Mouse (Mus musculus): ENCODE data around the gene Ambra1. TPM values are rescaled to one million over a fixed set of nuclear protein-coding genes. Genes with fewer than 3 reads are reported as not detected.

Ambra1 gene
- polyA plus RNA-seq, 1 experiment from 2014 or later, result 16.8 TPM

DNA sequence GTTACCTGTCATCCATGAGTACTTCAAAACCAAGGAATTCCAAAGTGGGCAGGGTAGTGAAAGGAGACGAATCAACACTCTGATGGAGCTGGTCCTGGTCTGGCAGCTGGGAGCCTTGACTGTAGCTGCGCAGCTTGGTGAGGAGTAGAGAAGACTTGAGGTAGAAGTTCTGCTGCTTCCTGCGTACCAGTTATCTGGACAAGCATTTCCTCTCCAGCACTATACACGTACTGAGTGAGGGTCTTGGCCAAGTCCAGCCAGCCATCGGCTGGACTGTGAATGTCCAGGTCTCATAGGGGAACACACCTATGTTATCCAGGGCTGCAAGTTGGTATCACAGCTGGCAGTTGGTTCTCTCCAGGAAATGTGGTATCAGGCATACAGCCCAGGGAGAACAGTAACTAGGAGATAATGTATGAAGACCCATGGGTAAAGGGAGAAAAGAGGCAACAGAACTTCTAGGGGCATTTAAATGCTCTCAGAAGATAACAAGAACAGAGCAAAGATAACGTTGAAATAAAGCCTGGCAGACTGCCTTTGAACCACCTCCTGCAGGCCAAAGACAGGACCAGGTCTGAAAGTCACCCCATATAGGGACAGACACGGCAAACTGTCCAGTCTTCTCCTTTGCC is 186.5 kb downstream of the Ambra1 start:
- Histone ChIP-seq H3K4me2 (ENCODE audit: low read depth, low read length) (no peak overlapping the region), H3K27ac (replicated peaks; ENCODE audit: low read depth, low read length) (no peak overlapping the region), H3K9ac (replicated peaks; ENCODE audit: low read length) (no peak overlapping the region), H3K27me3 (ENCODE audit: control insufficient read depth, insufficient read depth, low read length) (peaks cover 7% of the 10 kb centered on the region; the same call in 1 of the 2 replicates), H3K4me3 (ENCODE audit: low read depth, low read length) (no peak overlapping the region), H3K36me3 (replicated peaks; ENCODE audit: control insufficient read depth, insufficient read depth, low read depth, low read length) (peaks cover 2% of the 10 kb centered on the region), H3K9me3 (replicated peaks; ENCODE audit: control insufficient read depth, low read length) (no peaks in the 10 kb centered on the region), H3K4me1 (ENCODE audit: control insufficient read depth, insufficient read depth, low read length) (no peaks in the 10 kb centered on the region)
- no peak for DNase-seq (ENCODE audit: low spot score)
- 92% methylated on average over 7 of the region's 7 CpGs for WGBS
- ATAC-seq (replicated peaks; ENCODE audit: insufficient number of reproducible peaks, low FRiP score, low TSS enrichment, low read depth), result no peak

DNA sequence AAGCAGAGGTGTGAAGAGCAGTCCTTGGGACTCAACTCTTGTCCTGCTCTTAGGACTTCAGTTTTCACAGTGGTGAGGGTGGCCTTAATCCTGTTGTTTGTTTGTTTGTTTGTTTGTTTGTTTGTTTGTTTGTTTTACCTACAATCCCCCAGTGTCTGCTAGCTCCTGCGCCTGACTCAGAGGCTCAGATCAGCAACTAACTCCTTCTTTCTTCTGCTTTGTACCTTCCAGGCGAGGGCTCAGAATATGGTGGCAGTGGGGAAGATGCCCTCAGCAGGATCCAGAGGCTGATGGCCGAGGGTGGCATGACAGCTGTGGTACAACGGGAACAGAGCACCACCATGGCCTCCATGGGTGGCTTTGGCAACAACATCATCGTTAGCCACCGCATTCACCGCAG is 187.2 kb downstream of the Ambra1 start:
- Histone ChIP-seq H3K9me3 (replicated peaks; ENCODE audit: control insufficient read depth, low read length) (no peaks in the 10 kb centered on the region), H3K4me1 (ENCODE audit: control insufficient read depth, insufficient read depth, low read length) (0 out of 2 replicates have a peak, but pooled peaks cover under 1% of the 10 kb centered on the region), H3K4me3 (ENCODE audit: low read depth, low read length) (no peak overlapping the region), H3K27me3 (ENCODE audit: control insufficient read depth, insufficient read depth, low read length) (peaks cover 12% of the 10 kb centered on the region; the same call in 1 of the 2 replicates), H3K27ac (replicated peaks; ENCODE audit: low read depth, low read length) (no peak overlapping the region), H3K4me2 (ENCODE audit: low read depth, low read length) (no peak overlapping the region), H3K9ac (replicated peaks; ENCODE audit: low read length) (no peak overlapping the region), H3K36me3 (replicated peaks; ENCODE audit: control insufficient read depth, insufficient read depth, low read depth, low read length) (peaks cover 2% of the 10 kb centered on the region)
- DNase-seq (ENCODE audit: low spot score) (no peak), ATAC-seq (replicated peaks; ENCODE audit: insufficient number of reproducible peaks, low FRiP score, low TSS enrichment, low read depth) (no peak)
- 90% methylated on average over 7 of the region's 7 CpGs for WGBS

DNA sequence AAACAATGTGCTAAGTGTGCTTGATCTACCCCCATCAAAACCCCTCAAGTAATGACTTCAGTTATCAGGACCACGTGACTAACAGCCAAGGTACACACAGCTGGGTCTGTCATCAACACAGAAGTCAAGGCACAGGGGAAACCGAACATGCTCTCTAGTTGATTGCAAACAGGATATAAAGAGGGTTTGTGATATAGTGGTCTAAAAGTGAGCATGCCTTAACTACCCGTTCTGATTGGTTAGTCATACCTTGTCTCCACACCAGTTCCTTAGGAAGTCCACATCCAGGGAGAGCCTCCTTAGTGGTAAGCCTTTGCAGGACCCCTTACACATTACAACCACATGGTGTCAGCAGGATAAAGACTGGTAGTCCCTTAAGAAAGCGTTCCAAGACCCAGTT is 190.2 kb downstream of the Ambra1 start:
- DNase-seq (ENCODE audit: low spot score) (no peak), ATAC-seq (replicated peaks; ENCODE audit: insufficient number of reproducible peaks, low FRiP score, low TSS enrichment, low read depth) (no peak)
- WGBS, result 79% methylated on average over 4 of the region's 4 CpGs

DNA sequence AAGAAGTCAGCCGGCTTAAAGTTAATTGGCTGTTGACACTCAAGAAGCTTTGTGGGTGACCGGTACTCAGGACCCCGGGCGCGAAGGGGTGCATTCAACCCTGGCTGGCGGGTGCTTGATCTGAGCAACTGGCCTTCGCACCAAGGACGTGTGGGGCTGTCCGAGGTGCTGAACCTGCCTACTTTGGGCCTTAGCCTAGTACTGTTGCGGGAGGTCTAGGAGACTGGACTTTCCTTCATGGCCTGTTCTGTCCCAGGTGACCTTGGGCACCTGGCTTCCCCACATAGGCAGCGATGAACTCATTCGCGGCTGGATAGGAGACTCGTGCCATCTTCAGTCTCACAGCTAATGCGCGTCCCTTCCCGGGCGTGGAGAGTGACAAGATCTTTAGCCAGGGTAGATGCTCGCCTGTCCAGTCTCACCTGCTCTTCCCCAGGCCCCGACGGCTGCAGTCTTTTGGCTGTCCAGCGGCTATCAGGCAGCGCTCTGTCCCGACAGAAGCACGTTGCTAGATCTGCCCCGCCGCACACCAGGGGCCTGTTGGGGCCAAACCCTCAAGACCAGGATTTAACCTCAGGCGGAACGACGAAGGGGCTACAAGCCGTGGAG is 191.4 kb downstream of the Ambra1 start:
- peak; percentile 77 for DNase-seq (ENCODE audit: low spot score)
- WGBS, result 5% methylated on average over 31 of the region's 31 CpGs
- Histone ChIP-seq H3K27me3 (ENCODE audit: control insufficient read depth, insufficient read depth, low read length) (peaks cover 29% of the 10 kb centered on the region), H3K9ac (replicated peaks; ENCODE audit: low read length) (0 out of 2 replicates have a peak overlapping the region, but pooled peaks have one; percentile 7), H3K4me3 (ENCODE audit: low read depth, low read length) (peak overlapping the region; percentile 55), H3K4me2 (ENCODE audit: low read depth, low read length) (peak overlapping the region; percentile 92), H3K27ac (replicated peaks; ENCODE audit: low read depth, low read length) (no peak overlapping the region), H3K4me1 (ENCODE audit: control insufficient read depth, insufficient read depth, low read length) (peaks cover 7% of the 10 kb centered on the region; the same call in 1 of the 2 replicates), H3K36me3 (replicated peaks; ENCODE audit: control insufficient read depth, insufficient read depth, low read depth, low read length) (peaks cover 2% of the 10 kb centered on the region; the same call in 1 of the 2 replicates), H3K9me3 (replicated peaks; ENCODE audit: control insufficient read depth, low read length) (no peaks in the 10 kb centered on the region)
- peak; percentile 5; the same call in 1 of the 2 replicates for ATAC-seq (replicated peaks; ENCODE audit: insufficient number of reproducible peaks, low FRiP score, low TSS enrichment, low read depth)

More for the DNA sequence above, 190.2 kb downstream of the Ambra1 start:
- H3K27me3 ChIP-seq (ENCODE audit: control insufficient read depth, insufficient read depth, low read length), result peaks cover 29% of the 10 kb centered on the region
- H3K4me1 ChIP-seq (ENCODE audit: control insufficient read depth, insufficient read depth, low read length), result peaks cover 7% of the 10 kb centered on the region; the same call in 1 of the 2 replicates
- H3K36me3 ChIP-seq (replicated peaks; ENCODE audit: control insufficient read depth, insufficient read depth, low read depth, low read length), result peaks cover 2% of the 10 kb centered on the region; the same call in 1 of the 2 replicates
- no peak overlapping the region for H3K27ac ChIP-seq (replicated peaks; ENCODE audit: low read depth, low read length)
- no peak overlapping the region for H3K4me3 ChIP-seq (ENCODE audit: low read depth, low read length)
- H3K4me2 ChIP-seq (ENCODE audit: low read depth, low read length), result no peak overlapping the region
- no peak overlapping the region for H3K9ac ChIP-seq (replicated peaks; ENCODE audit: low read length)
- no peaks in the 10 kb centered on the region for H3K9me3 ChIP-seq (replicated peaks; ENCODE audit: control insufficient read depth, low read length)

DNA sequence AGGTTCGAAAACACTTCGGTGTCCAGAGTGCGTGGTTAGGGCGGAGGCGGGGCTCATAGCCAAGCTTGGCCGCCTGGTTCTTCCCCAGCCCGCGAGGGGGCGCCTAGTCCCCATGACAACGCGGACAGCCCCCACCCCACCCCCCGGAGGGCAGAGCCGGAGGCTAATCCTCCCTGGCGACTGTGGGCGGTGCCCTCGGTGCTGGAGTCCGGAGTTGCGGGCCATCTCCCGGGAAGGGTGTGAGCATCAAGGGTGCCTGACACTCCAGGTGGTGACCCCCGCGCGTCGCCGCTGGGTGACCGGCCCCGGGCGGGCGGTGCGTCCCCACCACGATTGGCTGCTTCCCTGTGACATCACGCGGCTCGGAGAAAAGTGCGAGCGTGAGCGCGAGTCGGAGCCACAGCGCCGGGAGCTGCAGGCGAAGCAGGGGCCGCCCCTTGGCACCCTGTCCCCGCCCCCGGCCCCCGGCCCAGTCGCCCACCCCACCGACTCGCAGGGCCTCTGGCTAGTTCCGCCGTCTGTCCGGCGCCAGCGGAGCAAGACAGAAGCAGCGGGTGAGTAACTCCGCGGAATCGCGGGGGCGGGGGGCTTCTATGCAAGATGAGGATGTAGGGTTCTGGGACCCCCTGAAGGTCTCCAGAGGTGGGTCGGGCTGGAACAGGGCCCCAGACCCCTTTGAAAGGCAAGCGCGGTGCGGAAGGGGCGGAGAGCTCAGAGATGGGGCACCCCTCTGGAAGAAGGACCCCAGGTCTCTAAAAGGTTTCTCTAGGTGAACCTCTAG is 192.0 kb downstream of the Ambra1 start:
- under 1% methylated on average over 61 of the region's 64 CpGs for WGBS
- Histone ChIP-seq H3K9me3 (replicated peaks; ENCODE audit: control insufficient read depth, low read length) (no peaks in the 10 kb centered on the region), H3K4me2 (ENCODE audit: low read depth, low read length) (peak overlapping the region; percentile 92), H3K4me3 (ENCODE audit: low read depth, low read length) (peak overlapping the region; percentile 55), H3K4me1 (ENCODE audit: control insufficient read depth, insufficient read depth, low read length) (peaks cover 7% of the 10 kb centered on the region; the same call in 1 of the 2 replicates), H3K36me3 (replicated peaks; ENCODE audit: control insufficient read depth, insufficient read depth, low read depth, low read length) (peaks cover 2% of the 10 kb centered on the region; the same call in 1 of the 2 replicates), H3K27me3 (ENCODE audit: control insufficient read depth, insufficient read depth, low read length) (peaks cover 29% of the 10 kb centered on the region), H3K9ac (replicated peaks; ENCODE audit: low read length) (peak overlapping the region; percentile 32; the same call in 1 of the 2 replicates), H3K27ac (replicated peaks; ENCODE audit: low read depth, low read length) (no peak overlapping the region)
- peak; percentile 83 for DNase-seq (ENCODE audit: low spot score)
- peak; percentile 55 for ATAC-seq (replicated peaks; ENCODE audit: insufficient number of reproducible peaks, low FRiP score, low TSS enrichment, low read depth)

DNA sequence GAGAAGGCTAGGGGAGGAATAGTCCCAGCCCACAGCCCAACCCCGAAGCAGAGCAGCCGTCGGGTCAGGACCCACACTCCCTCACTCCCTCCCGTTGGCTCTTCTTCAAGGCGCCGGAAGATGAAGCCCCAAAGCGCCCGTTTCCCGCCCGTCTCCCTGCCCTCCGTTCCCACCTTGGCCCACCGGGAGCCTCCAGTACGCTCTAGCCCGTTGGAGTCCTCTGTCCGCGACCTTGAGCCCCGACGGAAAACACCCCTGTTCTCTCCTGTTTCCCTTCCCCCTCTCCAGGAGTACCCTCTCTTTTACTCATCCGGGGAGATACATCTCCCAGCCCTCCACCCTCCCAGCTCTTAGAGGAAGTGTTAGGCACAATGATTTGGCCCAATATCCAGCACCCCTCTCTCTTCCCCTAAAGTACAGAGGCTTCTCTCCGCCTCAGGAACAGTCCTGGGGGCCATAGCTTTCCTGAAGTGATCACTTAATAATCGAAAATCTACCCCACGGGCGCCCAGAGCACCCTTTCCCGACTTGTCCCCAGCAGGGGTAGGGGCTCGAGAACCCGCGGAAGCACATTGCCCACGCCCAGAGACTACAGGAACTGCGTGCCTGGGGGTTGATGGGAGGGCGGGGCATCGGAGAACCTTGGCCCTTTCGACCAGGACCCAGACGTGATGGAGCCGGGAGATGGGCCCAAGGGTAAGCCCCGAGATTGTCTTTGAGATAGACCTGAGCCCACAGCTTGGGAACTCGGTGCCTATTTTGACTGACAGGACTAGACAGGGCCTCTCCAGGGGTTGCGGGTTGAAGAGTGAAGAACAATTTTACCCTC is 192.9 kb downstream of the Ambra1 start:
- ATAC-seq (replicated peaks; ENCODE audit: insufficient number of reproducible peaks, low FRiP score, low TSS enrichment, low read depth) (peak; percentile 3; the same call in 1 of the 2 replicates), DNase-seq (ENCODE audit: low spot score) (no peak)
- Histone ChIP-seq H3K4me2 (ENCODE audit: low read depth, low read length) (peak overlapping the region; percentile 92), H3K9ac (replicated peaks; ENCODE audit: low read length) (no peak overlapping the region), H3K27me3 (ENCODE audit: control insufficient read depth, insufficient read depth, low read length) (peaks cover 29% of the 10 kb centered on the region), H3K36me3 (replicated peaks; ENCODE audit: control insufficient read depth, insufficient read depth, low read depth, low read length) (0 out of 2 replicates have a peak, but pooled peaks cover under 1% of the 10 kb centered on the region), H3K4me3 (ENCODE audit: low read depth, low read length) (peak overlapping the region; percentile 55), H3K27ac (replicated peaks; ENCODE audit: low read depth, low read length) (no peak overlapping the region), H3K4me1 (ENCODE audit: control insufficient read depth, insufficient read depth, low read length) (peaks cover 7% of the 10 kb centered on the region; the same call in 1 of the 2 replicates), H3K9me3 (replicated peaks; ENCODE audit: control insufficient read depth, low read length) (no peaks in the 10 kb centered on the region)
- WGBS, result 2% methylated on average over 37 of the region's 37 CpGs

Measured in embryonic facial prominence, embryonic 11.5 days (tissue).